Mouse (Mus musculus): ENCODE measurements around the gene Primpol. TPM values are rescaled to one million over a fixed set of nuclear protein-coding genes. Genes with fewer than 3 reads are reported as not detected.

The Primpol gene
- total and polyA plus RNA-seq, 3 experiments = 7.1 to 11.6 TPM; not detected in 1

DNA sequence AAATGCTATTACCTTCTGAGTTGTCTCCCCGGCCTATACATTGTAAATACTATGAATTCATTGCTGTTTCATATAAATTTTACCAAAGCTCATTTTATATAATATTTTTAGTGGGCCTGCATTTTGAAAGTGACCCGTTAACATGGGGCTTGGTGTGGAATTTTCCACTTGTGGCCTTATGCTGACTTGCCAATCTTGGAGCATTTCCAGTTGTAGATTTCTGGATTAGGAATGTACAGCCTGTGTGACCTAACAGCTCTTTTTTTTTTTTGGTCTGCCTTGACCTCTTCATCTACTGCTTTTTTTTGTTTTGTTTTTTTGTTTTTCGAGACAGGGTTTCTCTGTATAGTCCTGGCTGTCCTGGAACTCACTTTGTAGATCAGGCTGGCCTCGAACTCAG lies 13.9 kb upstream of the Primpol start (continued):
- TF ChIP-seq MYB (IDR thresholded peaks at IDR 0.05; ENCODE audit: low read depth, low read length) (no peak), UBTF (IDR thresholded peaks at IDR 0.05; ENCODE audit: borderline replicate concordance, insufficient read depth, low read depth, low read length) (no peak)

DNA sequence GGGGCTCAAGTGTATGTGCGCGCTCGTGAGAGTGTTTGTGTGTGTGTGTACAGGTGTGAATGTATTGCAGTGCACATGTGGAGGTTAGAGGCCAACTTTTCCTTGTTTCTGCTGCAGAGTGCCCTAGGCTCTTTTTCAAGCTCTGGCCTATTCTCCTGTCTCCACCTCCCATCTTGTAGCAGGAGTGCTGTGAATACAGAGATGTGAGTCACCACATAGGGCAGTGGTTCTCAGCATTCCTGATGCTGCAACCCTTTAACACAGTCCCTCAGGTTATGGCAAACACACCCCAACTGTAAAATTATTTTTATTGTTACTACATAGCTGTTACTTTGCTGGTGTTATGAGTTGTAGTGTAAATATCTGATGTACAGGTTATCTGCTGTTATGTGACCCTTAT lies 13.4 kb upstream of the Primpol start:
- Histone ChIP-seq H3K27ac (ENCODE audit: control insufficient read depth, low read depth, low read length) (no peak overlapping the region), H3K9ac (ENCODE audit: control insufficient read depth, low read depth, low read length, poor library complexity, severe bottlenecking) (no peak overlapping the region), H3K27me3 (ENCODE audit: control insufficient read depth in 1 of 2, insufficient read depth in 2 of 2, low read length in 2 of 2) (no peaks in the 10 kb centered on the region), H3K4me3 (ENCODE audit: control insufficient read depth in 1 of 2, insufficient read depth in 1 of 2, low read depth in 2 of 2, low read length in 2 of 2) (no peak overlapping the region), H3K9me3 (replicated peaks; ENCODE audit: insufficient read depth, low read length) (no peaks in the 10 kb centered on the region), H3K4me1 (ENCODE audit: control insufficient read depth in 1 of 2, insufficient read depth in 2 of 2, low read length in 2 of 2) (peaks cover 11 to 14% of the 10 kb centered on the region in 2 experiments; a peak in 3 of 4 replicates), H3K79me2 (ENCODE audit: control insufficient read depth, insufficient read depth, low read length, poor library complexity) (peaks cover 31% of the 10 kb centered on the region), H3K36me3 (ENCODE audit: control insufficient read depth in 1 of 2, insufficient read depth in 2 of 2, low read length in 2 of 2) (peaks cover 19 to 32% of the 10 kb centered on the region in 2 experiments)
- DNase-seq (ENCODE audit: low read depth, low spot score) = no peak
- TF ChIP-seq ETS1 (IDR thresholded peaks at IDR 0.05; ENCODE audit: low read depth, low read length) = no peak
- no peak for TF ChIP-seq MYB (IDR thresholded peaks at IDR 0.05; ENCODE audit: low read depth, low read length)
- TF ChIP-seq USF1 (IDR thresholded peaks at IDR 0.05; ENCODE audit: low read depth, low read length) = no peak
- TF ChIP-seq MAFK (IDR thresholded peaks at IDR 0.05; ENCODE audit: borderline replicate concordance, low read depth, low read length) = no peak
- no peak for TF ChIP-seq SIN3A (IDR thresholded peaks at IDR 0.05; ENCODE audit: low read length)
- no peak for TF ChIP-seq MYC (IDR thresholded peaks at IDR 0.05; ENCODE audit: low read depth, low read length)
- no peak for TF ChIP-seq RAD21 (IDR thresholded peaks at IDR 0.05; ENCODE audit: low read depth, low read length)
- no peak for TF ChIP-seq HCFC1 (IDR thresholded peaks at IDR 0.05; ENCODE audit: low read depth, low read length)
- no peak for TF ChIP-seq ELF1 (IDR thresholded peaks at IDR 0.05; ENCODE audit: low read depth, low read length)
- TF ChIP-seq ZKSCAN1 (IDR thresholded peaks at IDR 0.05; ENCODE audit: low read depth, low read length) = no peak
- no peak for TF ChIP-seq POLR2AphosphoS5 (IDR thresholded peaks at IDR 0.05; ENCODE audit: borderline replicate concordance, low read depth, low read length)
- TF ChIP-seq USF2 (IDR thresholded peaks at IDR 0.05; ENCODE audit: borderline replicate concordance in 1 of 2, insufficient read depth in 1 of 2, low read depth in 1 of 2, low read length in 2 of 2) = no peak
- no peak for TF ChIP-seq MAX (IDR thresholded peaks at IDR 0.05; ENCODE audit: low read length)
- no peak for TF ChIP-seq TAL1 (IDR thresholded peaks at IDR 0.05; ENCODE audit: low read length)
- TF ChIP-seq NELFE (IDR thresholded peaks at IDR 0.05; ENCODE audit: low read depth, low read length) = no peak
- no peak for TF ChIP-seq TCF12 (IDR thresholded peaks at IDR 0.05; ENCODE audit: low read depth, low read length)
- no peak for TF ChIP-seq POLR2A (IDR thresholded peaks at IDR 0.05; ENCODE audit: control insufficient read depth in 1 of 2, insufficient read depth in 1 of 2, low read depth in 1 of 2, low read length in 2 of 2, poor library complexity in 1 of 2)
- no peak for TF ChIP-seq RCOR1 (IDR thresholded peaks at IDR 0.05; ENCODE audit: low read depth, low read length)
- no peak for TF ChIP-seq KAT2A (conservative IDR thresholded peaks at IDR 0.05; ENCODE audit: low read depth, low read length)
- TF ChIP-seq E2F4 (IDR thresholded peaks at IDR 0.05; ENCODE audit: borderline replicate concordance, low read depth, low read length) = no peak
